ENCODE assay signal across 17 mouse cellular contexts in the genomic region with DNA sequence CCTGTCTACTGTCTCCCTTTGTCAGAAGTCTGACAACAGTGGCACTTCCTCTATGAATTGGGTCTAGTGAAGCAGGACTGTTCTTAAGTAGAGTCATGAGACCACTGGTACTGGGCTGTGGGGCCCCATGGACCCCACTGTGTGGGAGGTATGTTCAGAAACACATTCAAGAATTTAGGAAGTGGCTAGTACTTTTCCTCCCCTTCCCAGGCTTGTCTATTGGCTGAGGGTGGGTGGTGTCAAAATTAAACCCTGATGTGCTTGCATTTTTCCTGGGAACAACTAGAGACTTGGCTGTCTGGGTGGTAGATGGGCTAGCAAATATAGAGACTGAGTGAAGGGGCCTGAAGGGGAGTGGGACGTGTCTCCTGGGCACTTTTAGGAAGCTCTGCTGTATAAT.
"Had no signal": no experiment of that assay in that cellular context is flagged by ENCODE, and none has a peak within 500 bp of the region (broad histone marks: within the 10 kb centered on the region; RNA-seq: fewer than 3 reads in every experiment).

No protein-coding gene starts in this region.

- H3K27ac ChIP-seq: kidney, embryonic 15.5 days; limb, embryonic 12.5 days; liver, embryonic 12.5 days; liver, embryonic 15.5 days; lung, embryonic 15.5 days; midbrain, embryonic 10.5 days; midbrain, embryonic 13.5 days had no signal

- H3K9me3 ChIP-seq: kidney, embryonic 15.5 days; limb, embryonic 12.5 days; liver, embryonic 12.5 days; liver, embryonic 15.5 days; lung, embryonic 15.5 days; midbrain, embryonic 10.5 days; midbrain, embryonic 13.5 days had no signal

- H3K9ac ChIP-seq: kidney, embryonic 15.5 days; limb, embryonic 12.5 days; liver, embryonic 12.5 days; liver, embryonic 15.5 days; lung, embryonic 15.5 days; midbrain, embryonic 13.5 days had no signal

- H3K36me3 ChIP-seq: kidney, embryonic 15.5 days; limb, embryonic 12.5 days; liver, embryonic 12.5 days; liver, embryonic 15.5 days; lung, embryonic 15.5 days; midbrain, embryonic 10.5 days; midbrain, embryonic 13.5 days had no signal

- H3K4me1 ChIP-seq: liver, embryonic 12.5 days; liver, embryonic 15.5 days; lung, embryonic 15.5 days; midbrain, embryonic 10.5 days; midbrain, embryonic 13.5 days had no signal

- H3K4me3 ChIP-seq: kidney, embryonic 15.5 days; limb, embryonic 12.5 days; liver, embryonic 12.5 days; liver, embryonic 15.5 days; lung, embryonic 15.5 days; megakaryocyte, embryonic 14.5 days; midbrain, embryonic 10.5 days; midbrain, embryonic 13.5 days had no signal

- H3K27me3 ChIP-seq: limb, embryonic 12.5 days; liver, embryonic 12.5 days; liver, embryonic 15.5 days; lung, embryonic 15.5 days; midbrain, embryonic 13.5 days had no signal

- ATAC-seq: liver, embryonic 12.5 days; midbrain, embryonic 13.5 days had no signal

- H3K4me2 ChIP-seq: kidney, embryonic 15.5 days; limb, embryonic 12.5 days; liver, embryonic 12.5 days; liver, embryonic 15.5 days; lung, embryonic 15.5 days; midbrain, embryonic 13.5 days had no signal

- DNase-seq: kidney, adult 11 months; kidney, adult 8-10 months; kidney, postnatal 10 days; kidney, postnatal 36 days; liver; lung, adult 18-20 months; lung, postnatal 10 days; lung, postnatal 36 days; thymus, postnatal 36 days had no signal
